Mouse (Mus musculus) ES-E14 (cell line): Measurements from ENCODE around the gene Gm7247. TPM values are rescaled to one million over a fixed set of nuclear protein-coding genes. Genes with fewer than 3 reads are reported as not detected.
A peak's percentile ranks its signal among the peaks of the same experiment; 100 is the strongest.
"Not testable (repeated sequence)": the region's sequence is repeated elsewhere in the genome, so short reads cannot be mapped to it uniquely, and the experiment has no call there.

ENCODE experiments used
- DNase-seq: peaks from one replicate; pipeline ENCODE4 v3.0.0-alpha.2; 2013; ENCODE audit warnings: low read depth, low spot score
- H3K27ac ChIP-seq: 2 replicates; pipeline ENCODE4 v1.5.1; 2012; ENCODE audit warnings: low read depth, mild to moderate bottlenecking, low read length, moderate library complexity, mixed read lengths; ENCODE audit not compliant: poor library complexity, insufficient read depth, severe bottlenecking
- H3K36me3 ChIP-seq: 2 replicates; pipeline ENCODE4 v1.6.1; 2012; ENCODE audit warnings: mild to moderate bottlenecking, low read length, moderate library complexity, mixed read lengths; ENCODE audit not compliant: control insufficient read depth, poor library complexity, insufficient read depth, severe bottlenecking
- H3K4me1 ChIP-seq, 2 experiments: fragments of 150-350 bp in 1 of 2; sonication (generic) in 1 of 2; 2 replicates each; pipeline ENCODE4 v1.6.1; 2012; ENCODE audit warnings: low read length in 2 of 2, mild to moderate bottlenecking in 1 of 2, mixed read lengths in 1 of 2; ENCODE audit not compliant: control insufficient read depth in 2 of 2, insufficient read depth in 2 of 2, poor library complexity in 1 of 2
- H3K4me3 ChIP-seq, 2 experiments: fragments of 150-350 bp in 1 of 2; sonication (generic) in 1 of 2; 2 replicates each; pipeline ENCODE4 v1.5.1; 2012; ENCODE audit warnings: low read length in 2 of 2, low read depth in 1 of 2, mild to moderate bottlenecking in 1 of 2, mixed read lengths in 1 of 2; ENCODE audit not compliant: insufficient read depth in 1 of 2, poor library complexity in 1 of 2, severe bottlenecking in 1 of 2
- H3K9ac ChIP-seq: 2 replicates; pipeline ENCODE4 v1.6.1; 2012; ENCODE audit warnings: low read depth, mild to moderate bottlenecking, low read length, mixed read lengths; ENCODE audit not compliant: poor library complexity, insufficient read depth, severe bottlenecking
- H3K9me3 ChIP-seq: fragments of 150-350 bp; sonication (generic); 2 replicates; pipeline ENCODE4 v1.6.1; 2012; ENCODE audit warnings: low read depth, mild to moderate bottlenecking, low read length; ENCODE audit not compliant: control insufficient read depth, insufficient read depth
- CHD2 ChIP-seq: IDR thresholded peaks from 2 replicates; pipeline ENCODE4 v1.6.1; 2014; ENCODE audit warnings: mild to moderate bottlenecking, low read depth, low read length, inconsistent platforms
- HCFC1 ChIP-seq: IDR thresholded peaks from 2 replicates; pipeline ENCODE4 v1.6.1; 2012; ENCODE audit warnings: low read length, inconsistent platforms, borderline replicate concordance; ENCODE audit not compliant: insufficient read depth
- MAFK ChIP-seq: IDR thresholded peaks from 2 replicates; pipeline ENCODE4 v1.6.1; 2014; ENCODE audit warnings: mild to moderate bottlenecking, low read depth, low read length, inconsistent platforms; ENCODE audit not compliant: insufficient read depth
- ZC3H11A ChIP-seq: IDR thresholded peaks from 2 replicates; pipeline ENCODE4 v1.6.1; 2012; ENCODE audit warnings: low read depth, mild to moderate bottlenecking, inconsistent platforms, low read length, borderline replicate concordance
- ZNF384 ChIP-seq: IDR thresholded peaks from 2 replicates; pipeline ENCODE4 v1.6.1; 2012; ENCODE audit warnings: low read depth, low read length, inconsistent platforms
- in situ Hi-C, 2 experiments: fragments of 600-800 bp; cut with MboI; formaldehyde crosslinking; loops; one replicate each; pipeline ENCODE4 v1.15.1; 2025; ENCODE audit warnings: low sequenced_read_pairs in 2 of 2, inconsistent platforms in 1 of 2; ENCODE audit not compliant: unreplicated experiment in 2 of 2
- total RNA-seq: library from RNA; depleted of rRNA; stranded (reverse); fragments of 300-350 nt; gene quantifications from 2 replicates; pipeline ENCODE4 v1.2.3, GENCODE M21; 2012

The Gm7247 gene
- total RNA-seq, 1 experiment, result not detected

DNA sequence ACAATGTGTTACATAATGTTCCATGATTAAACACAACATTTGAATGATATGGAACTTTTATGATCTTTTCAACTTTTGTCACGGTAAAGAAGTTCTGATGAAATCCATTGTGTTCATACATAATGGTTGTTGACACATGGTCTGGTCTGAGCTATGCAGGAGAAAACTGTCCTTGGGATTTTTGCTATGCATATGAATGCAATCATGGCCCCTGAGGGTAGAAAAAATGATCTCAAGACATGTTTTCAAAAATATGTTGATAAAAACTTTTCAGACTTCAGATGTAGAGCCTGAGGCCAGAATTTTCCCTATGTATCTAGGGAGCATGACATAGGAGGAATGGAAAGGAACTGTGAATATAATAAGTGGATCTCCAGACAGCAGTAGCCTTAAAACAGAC, 49.0 kb downstream of the Gm7247 start, which contains the start of gene Vmn2r88:
Gene Vmn2r88 (plus strand): TSS at position 301 of the 400 bp plus-strand sequence.
- H3K27ac ChIP-seq, result no peak within 1 kb of the TSS
- no peak within 1 kb of the TSS for H3K9ac ChIP-seq
- H3K4me3 ChIP-seq, result no peak within 1 kb of the TSS
- H3K4me1 ChIP-seq, result no peaks in the 10 kb centered on the region
- H3K36me3 ChIP-seq, result no peaks in the 10 kb centered on the region
- TF ChIP-seq HCFC1 (no peak), CHD2 (no peak), ZC3H11A (no peak), ZNF384 (no peak), MAFK (no peak)
- H3K9me3 ChIP-seq, result no peaks in the 10 kb centered on the region
- DNase-seq, result no peak
- in situ Hi-C loops, result no loop called here

DNA sequence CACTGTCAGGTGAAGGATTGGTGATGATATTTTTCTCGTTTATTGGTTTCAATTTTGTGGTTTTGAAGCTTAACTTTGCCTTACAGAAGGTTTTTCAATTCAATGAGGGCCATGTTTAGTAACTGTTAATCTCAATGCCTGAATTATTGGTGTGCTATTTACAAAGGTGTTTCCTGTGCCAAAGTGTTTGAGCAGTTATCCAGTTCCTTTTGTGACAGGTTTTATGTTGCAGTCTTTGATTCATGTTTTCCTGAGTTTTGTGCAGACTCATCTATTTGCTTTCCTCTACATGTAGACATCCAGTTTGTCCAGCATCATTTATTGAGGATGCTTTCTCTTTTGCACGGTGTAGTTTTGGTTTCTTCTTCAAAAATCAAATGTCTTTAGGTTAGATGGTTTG, 62.3 kb downstream of the Gm7247 start:
- H3K9ac ChIP-seq, result no peak overlapping the region
- no peaks in the 10 kb centered on the region for H3K4me1 ChIP-seq
- H3K27ac ChIP-seq, result no peak overlapping the region
- DNase-seq, result no peak
- in situ Hi-C loops, result no loop called here
- H3K4me3 ChIP-seq, result no peak overlapping the region
- no peak for TF ChIP-seq ZC3H11A
- TF ChIP-seq HCFC1, result no peak
- no peak for TF ChIP-seq MAFK
- TF ChIP-seq CHD2, result no peak
- no peak for TF ChIP-seq ZNF384
- no peaks in the 10 kb centered on the region for H3K36me3 ChIP-seq
- no peaks in the 10 kb centered on the region for H3K9me3 ChIP-seq

DNA sequence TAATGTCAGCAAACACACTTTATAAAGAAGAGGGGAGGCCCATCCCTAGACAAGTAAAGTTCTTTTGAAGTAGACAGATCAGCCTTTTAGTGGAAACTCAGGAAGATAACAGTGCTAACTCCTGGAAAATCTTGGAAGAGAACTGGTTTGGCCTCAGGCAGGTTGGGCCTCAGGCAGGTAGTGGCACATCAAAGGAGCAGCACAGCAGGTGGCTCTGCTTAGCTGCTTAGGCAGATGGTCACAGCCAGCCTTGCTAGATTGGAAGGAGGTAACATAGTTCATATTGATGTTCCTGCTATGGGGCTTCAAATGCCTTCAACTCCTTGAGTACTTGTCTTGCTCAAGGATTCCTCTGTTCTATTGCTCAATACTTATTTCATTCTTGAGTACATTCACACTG, 68.6 kb downstream of the Gm7247 start:
- H3K36me3 ChIP-seq, H3K9me3 ChIP-seq, in situ Hi-C loops, H3K4me1 ChIP-seq, H3K27ac ChIP-seq, H3K4me3 ChIP-seq, H3K9ac ChIP-seq, DNase-seq: not testable (repeated sequence)

DNA sequence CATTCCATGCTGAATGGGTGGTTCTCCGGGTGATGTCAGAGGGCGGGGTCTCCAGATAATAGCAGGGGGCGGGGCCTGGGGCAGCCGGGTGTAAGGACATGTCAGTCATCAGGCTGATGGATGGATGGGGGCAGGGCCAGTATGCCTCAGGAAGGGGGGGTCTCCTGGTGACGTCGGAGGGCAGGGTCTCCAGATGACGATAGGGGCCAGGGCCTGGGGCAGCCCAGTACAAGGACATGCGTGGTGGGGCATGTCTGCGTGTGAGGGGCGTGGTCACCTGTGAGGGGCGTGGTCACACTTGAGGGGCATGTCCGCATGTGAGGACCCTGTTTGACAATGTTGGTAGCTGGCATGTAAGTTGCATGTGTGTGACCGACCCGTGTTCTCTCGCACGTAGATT, 73.0 kb downstream of the Gm7247 start:
- no peak for TF ChIP-seq ZNF384
- TF ChIP-seq CHD2, result no peak
- no peak for TF ChIP-seq MAFK
- no peak for TF ChIP-seq ZC3H11A
- TF ChIP-seq HCFC1, result no peak

DNA sequence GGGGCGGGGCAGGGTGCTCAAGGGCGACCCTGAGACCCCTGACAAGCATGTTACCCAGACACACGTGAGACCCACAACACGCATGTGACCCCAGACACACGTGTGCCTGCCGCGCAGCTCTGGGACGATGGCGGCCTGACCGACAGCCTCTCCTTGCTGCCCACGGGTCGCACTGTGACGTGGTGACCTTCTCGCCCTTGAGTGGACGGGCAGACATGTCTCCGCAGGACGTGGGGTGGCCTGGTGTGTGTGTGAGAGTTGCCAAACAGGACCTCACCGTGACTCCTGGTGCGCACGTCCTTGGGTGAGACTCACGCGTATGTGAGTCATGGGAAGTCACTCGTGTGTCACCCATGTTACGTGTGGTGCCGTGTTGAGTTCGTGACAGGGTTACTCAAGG, 73.5 kb downstream of the Gm7247 start:
- H3K36me3 ChIP-seq, result no peaks in the 10 kb centered on the region
- in situ Hi-C loops, result no loop called here
- no peaks in the 10 kb centered on the region for H3K9me3 ChIP-seq
- TF ChIP-seq MAFK (no peak), HCFC1 (no peak), ZNF384 (no peak), ZC3H11A (no peak), CHD2 (no peak)
- H3K4me3 ChIP-seq, result peak overlapping the region; percentile 26 to 82
- DNase-seq, result no peak
- H3K4me1 ChIP-seq, result no peaks in the 10 kb centered on the region
- H3K27ac ChIP-seq, result no peak overlapping the region; the same call in 1 of the 2 replicates
- H3K9ac ChIP-seq, result no peak overlapping the region; the same call in 1 of the 2 replicates

More for the DNA sequence above, 73.0 kb downstream of the Gm7247 start:
- Histone ChIP-seq H3K4me1 (no peaks in the 10 kb centered on the region), H3K9ac (no peak overlapping the region; the same call in 1 of the 2 replicates), H3K36me3 (no peaks in the 10 kb centered on the region), H3K9me3 (no peaks in the 10 kb centered on the region), H3K4me3 (peak overlapping the region; percentile 55 to 98), H3K27ac (no peak overlapping the region)
- in situ Hi-C loops, result no loop called here
- no peak for DNase-seq
